Mouse (Mus musculus) liver, embryonic 16.5 days (tissue): Measurements from ENCODE around the gene Ndst2. TPM values are rescaled to one million over a fixed set of nuclear protein-coding genes. Genes with fewer than 3 reads are reported as not detected.

ENCODE experiments used
- ATAC-seq: fragments of 200-750 bp; cut with Nextera tagmentation; 2 replicates; pipeline ENCODE4 v1.8.0; 2017; ENCODE audit warnings: low read depth, mild to moderate bottlenecking, moderate number of reproducible peaks, moderate library complexity
- H3K27ac ChIP-seq: fragments of 300-500 bp; sonication (generic); 2 replicates; pipeline ENCODE4 v1.5.1; 2014; ENCODE audit warnings: mild to moderate bottlenecking, low read length
- H3K27me3 ChIP-seq: fragments of 300-500 bp; sonication (generic); 2 replicates; pipeline ENCODE4 v1.6.1; 2014; ENCODE audit warnings: low read depth, low read length, mixed read lengths; ENCODE audit not compliant: control insufficient read depth, insufficient read depth
- H3K36me3 ChIP-seq: fragments of 300-500 bp; sonication (generic); 2 replicates; pipeline ENCODE4 v1.6.1; 2014; ENCODE audit warnings: mild to moderate bottlenecking; ENCODE audit not compliant: control insufficient read depth, insufficient read depth
- H3K4me1 ChIP-seq: fragments of 300-500 bp; sonication (generic); 2 replicates; pipeline ENCODE4 v1.6.1; 2014; ENCODE audit warnings: low read depth, low read length, mixed read lengths; ENCODE audit not compliant: control insufficient read depth
- H3K4me2 ChIP-seq: fragments of 300-500 bp; sonication (generic); 2 replicates; pipeline ENCODE4 v1.6.1; 2014; ENCODE audit warnings: low read depth, low read length, mixed read lengths
- H3K4me3 ChIP-seq: fragments of 300-500 bp; sonication (generic); 2 replicates; pipeline ENCODE4 v1.5.1; 2014; ENCODE audit warnings: low read depth, mild to moderate bottlenecking, low read length
- H3K9ac ChIP-seq: fragments of 300-500 bp; sonication (generic); 2 replicates; pipeline ENCODE4 v1.6.1; 2014; ENCODE audit warnings: low read depth, low read length
- H3K9me3 ChIP-seq: fragments of 300-500 bp; sonication (generic); replicated peaks from 2 replicates; pipeline ENCODE4 v1.6.1; 2016; ENCODE audit warnings: low read length; ENCODE audit not compliant: control insufficient read depth
- WGBS: fragments of 180-500 bp; shearing (Covaris S2); extraction: QIAGEN DNeasy Blood & Tissue Kit; methylation state at CpG from one replicate; pipeline ENCODE4 v1.1.7; 2014; ENCODE audit not compliant: insufficient replicate concordance; 5-methylcytosine and 5-hydroxymethylcytosine counted together
- microRNA-seq: library from miRNA; unstranded; fragments of <30 nt; microRNA quantifications from one replicate; pipeline ENCODE4, GENCODE M21; 2016
- polyA plus RNA-seq: library from polyadenylated mRNA; unstranded; fragments of >200 nt; fragmentation: Nextera tagmentation; extraction: Ambion mirVana; gene quantifications from 2 replicates; pipeline ENCODE4 v1.2.1, GENCODE M21; 2015

The Ndst2 gene
- polyA plus RNA-seq, 1 experiment from 2014 or later = 16.7 TPM

GRCm38 (mm10) chr14:20682498-20682897, 51.9 kb downstream of the Ndst2 start:
- no peaks in the 10 kb centered on the region for H3K9me3 ChIP-seq
- H3K4me3 ChIP-seq = no peak overlapping the region
- ATAC-seq = peak; percentile 52
- peaks cover 77% of the 10 kb centered on the region for H3K36me3 ChIP-seq
- no peak overlapping the region for H3K27ac ChIP-seq
- no peaks in the 10 kb centered on the region for H3K4me1 ChIP-seq
- H3K9ac ChIP-seq = no peak overlapping the region
- 54% methylated on average over 3 of the region's 3 CpGs for WGBS
- no peak overlapping the region for H3K4me2 ChIP-seq
- no peaks in the 10 kb centered on the region for H3K27me3 ChIP-seq

GRCm38 (mm10) chr14:20681742-20682141, 52.6 kb downstream of the Ndst2 start:
- Histone ChIP-seq H3K27ac (no peak overlapping the region), H3K9me3 (no peaks in the 10 kb centered on the region), H3K27me3 (no peaks in the 10 kb centered on the region), H3K36me3 (peaks cover 79% of the 10 kb centered on the region), H3K4me3 (no peak overlapping the region), H3K4me2 (no peak overlapping the region), H3K9ac (no peak overlapping the region), H3K4me1 (no peaks in the 10 kb centered on the region)
- 65% methylated on average over 2 of the region's 2 CpGs for WGBS
- ATAC-seq = no peak

GRCm38 (mm10) chr14:20677906-20678305, 56.5 kb downstream of the Ndst2 start:
- Histone ChIP-seq H3K27me3 (no peaks in the 10 kb centered on the region), H3K9me3 (no peaks in the 10 kb centered on the region), H3K36me3 (peaks cover 53% of the 10 kb centered on the region), H3K27ac (peak overlapping the region; percentile 15; the same call in 1 of the 2 replicates), H3K4me3 (no peak overlapping the region), H3K4me1 (peaks cover 11% of the 10 kb centered on the region), H3K9ac (no peak overlapping the region), H3K4me2 (no peak overlapping the region)
- ATAC-seq = no peak
- WGBS = 71% methylated on average over 4 of the region's 4 CpGs

- H3K36me3 ChIP-seq = peaks cover 22% of the 10 kb centered on the region
- peak within 1 kb of the TSS; percentile 91 for H3K9ac ChIP-seq
- no peaks in the 10 kb centered on the region for H3K9me3 ChIP-seq
- under 1% methylated on average over 43 of the region's 43 CpGs for WGBS
- H3K4me3 ChIP-seq = peak within 1 kb of the TSS; percentile 97
- peaks cover 11% of the 10 kb centered on the region for H3K4me1 ChIP-seq
- ATAC-seq = peak; percentile 97
- H3K27ac ChIP-seq = peak within 1 kb of the TSS; percentile 94
- H3K27me3 ChIP-seq = peaks cover 2% of the 10 kb centered on the region; the same call in 1 of the 2 replicates
- peak within 1 kb of the TSS; percentile 73 for H3K4me2 ChIP-seq
Measured at GRCm38 (mm10) chr14:20674064-20674833, 60.1 kb downstream of the Ndst2 start, which contains the start of gene Sec24c. Sec24c (plus strand) TSS chr14:20674308.

- WGBS = 6% methylated on average over 13 of the region's 13 CpGs
- H3K4me2 ChIP-seq = peak overlapping the region; percentile 73
- peak overlapping the region; percentile 47 for H3K27ac ChIP-seq
- no peaks in the 10 kb centered on the region for H3K9me3 ChIP-seq
- peaks cover 11% of the 10 kb centered on the region for H3K4me1 ChIP-seq
- peaks cover 19% of the 10 kb centered on the region for H3K36me3 ChIP-seq
- peak overlapping the region; percentile 97 for H3K4me3 ChIP-seq
- H3K27me3 ChIP-seq = peaks cover 6% of the 10 kb centered on the region
- peak; percentile 67 for ATAC-seq
- peak overlapping the region; percentile 17 for H3K9ac ChIP-seq
Measured at GRCm38 (mm10) chr14:20673735-20674063, 60.7 kb downstream of the Ndst2 start.

Small RNA genes within 50 kb of the gene (microRNA-seq; reads per million reads assigned to microRNA genes)
- 1.2 reads per million for gene Mir6946

Other genes starting within 250 kb of the Ndst2 start
- gene Mss51, start 237.7 kb downstream of the Ndst2 start, polyA plus RNA-seq = 0.42 and 0.55 TPM in 2 replicates
- 10.9 and 13.3 TPM in 2 replicates for gene Ppp3cb, start 188.0 kb downstream of the Ndst2 start, polyA plus RNA-seq
- 0.89 and 1.0 TPM in 2 replicates for gene Usp54, start 93.5 kb downstream of the Ndst2 start, polyA plus RNA-seq
- 2.0 and 5.6 TPM in 2 replicates for gene Myoz1, start 78.0 kb downstream of the Ndst2 start, polyA plus RNA-seq
- 0.43 and 1.1 TPM in 2 replicates for gene Synpo2l, start 66.2 kb downstream of the Ndst2 start, polyA plus RNA-seq
- 36.5 and 46.0 TPM in 2 replicates for gene Sec24c, start 60.3 kb downstream of the Ndst2 start, polyA plus RNA-seq
- 5.0 and 5.4 TPM in 2 replicates for gene Fut11, start 39.6 kb downstream of the Ndst2 start, polyA plus RNA-seq
- 80.3 and 86.5 TPM in 2 replicates for gene Chchd1, start 31.6 kb downstream of the Ndst2 start, polyA plus RNA-seq
- 6.1 and 6.3 TPM in 2 replicates for gene Zswim8, start 27.0 kb downstream of the Ndst2 start, polyA plus RNA-seq
- 4.1 and 5.2 TPM in 2 replicates for gene Camk2g, start 59.5 kb upstream of the Ndst2 start, polyA plus RNA-seq
- gene Plau, start 102.1 kb upstream of the Ndst2 start, polyA plus RNA-seq = 0.91 and 1.2 TPM in 2 replicates
- 18.8 and 19.9 TPM in 2 replicates for gene Vcl, start 194.8 kb upstream of the Ndst2 start, polyA plus RNA-seq